Mouse (Mus musculus) heart, postnatal 10 days (tissue): ENCODE results near the gene Rftn1. TPM values are rescaled to one million over a fixed set of nuclear protein-coding genes. Genes with fewer than 3 reads are reported as not detected.

Source experiments
- DNase-seq, 2 experiments: peaks; one replicate each; pipeline ENCODE4 v3.0.0; 2021
- intact Hi-C: fragments of 180-260 bp; cut with DNase I; formaldehyde crosslinking; loops from one replicate; pipeline ENCODE4 v1.15.1; 2025
- total RNA-seq, 2 experiments: library from RNA; stranded (reverse); gene quantifications; 2 replicates each; pipeline ENCODE4 v1.2.3; 2021

Rftn1 gene
- total RNA-seq, 2 experiments from 2014 or later: 69.5 to 79.2 TPM

GRCm38 (mm10) chr17:50205152-50205782 lies 14.8 kb upstream of the Rftn1 start:
- no peak for DNase-seq
- intact Hi-C loops: no loop called here

GRCm38 (mm10) chr17:50201828-50202445 lies 11.5 kb upstream of the Rftn1 start:
- intact Hi-C loops: no loop called here
- DNase-seq: no peak

- intact Hi-C loops: no loop called here
- DNase-seq: no peak
Observed at GRCm38 (mm10) chr17:50199075-50199850, 8.8 kb upstream of the Rftn1 start.

GRCm38 (mm10) chr17:50197572-50197971 lies 7.1 kb upstream of the Rftn1 start:
- intact Hi-C loops: no loop called here
- no peak for DNase-seq

GRCm38 (mm10) chr17:50196005-50196672 lies 5.7 kb upstream of the Rftn1 start:
- intact Hi-C loops: no loop called here
- no peak for DNase-seq

- intact Hi-C loops: no loop called here
- DNase-seq: no peak
Observed at GRCm38 (mm10) chr17:50195399-50195798, 4.9 kb upstream of the Rftn1 start.

GRCm38 (mm10) chr17:50194541-50194940 lies 4.1 kb upstream of the Rftn1 start:
- DNase-seq: no peak
- intact Hi-C loops: no loop called here

- peak in 1 of 2 experiments; percentile 47 for DNase-seq
- intact Hi-C loops: loop anchor here (1.0 to 2.0 kb wide), 2 partner anchors 41 to 242 kb away; no protein-coding TSS in a partner anchor
Observed at GRCm38 (mm10) chr17:50193653-50194052, 3.2 kb upstream of the Rftn1 start.

GRCm38 (mm10) chr17:50192376-50192940 lies 2.0 kb upstream of the Rftn1 start:
- no peak for DNase-seq
- intact Hi-C loops: loop anchor here (2.0 kb wide), 1 partner anchor 42 kb away; no protein-coding TSS in a partner anchor

GRCm38 (mm10) chr17:50191318-50191957 lies 964 bp upstream of the Rftn1 start:
- DNase-seq: no peak
- intact Hi-C loops: loop anchor here (2.0 kb wide), 1 partner anchor 223 kb away; no protein-coding TSS in a partner anchor

- intact Hi-C loops: loop anchor here (2.0 to 5.0 kb wide), 2 partner anchors 52 to 221 kb away; no protein-coding TSS in a partner anchor
Observed at GRCm38 (mm10) chr17:50189381-50190012, 977 bp downstream of the Rftn1 start.

GRCm38 (mm10) chr17:50188662-50189345 lies 1.7 kb downstream of the Rftn1 start:
- intact Hi-C loops: loop anchor here (5.0 kb wide), 1 partner anchor 52 kb away; no protein-coding TSS in a partner anchor
- no peak for DNase-seq

More at GRCm38 (mm10) chr17:50189381-50190012, 977 bp downstream of the Rftn1 start:
- peak; percentile 85 to 89 for DNase-seq

GRCm38 (mm10) chr17:50185616-50186015 lies 4.9 kb downstream of the Rftn1 start:
- intact Hi-C loops: loop anchor here (2.0 to 5.0 kb wide), 2 partner anchors 15 to 48 kb away; no protein-coding TSS in a partner anchor
- no peak for DNase-seq

- intact Hi-C loops: loop anchor here (2.0 to 5.0 kb wide), 2 partner anchors 14 to 48 kb away; no protein-coding TSS in a partner anchor
Observed at GRCm38 (mm10) chr17:50185083-50185482, 5.4 kb downstream of the Rftn1 start.

GRCm38 (mm10) chr17:50184217-50185038 lies 6.0 kb downstream of the Rftn1 start:
- intact Hi-C loops: loop anchor here (2.0 to 5.0 kb wide), 2 partner anchors 14 to 47 kb away; no protein-coding TSS in a partner anchor
- peak in 1 of 2 experiments; percentile 54 for DNase-seq

More at GRCm38 (mm10) chr17:50185083-50185482, 5.4 kb downstream of the Rftn1 start:
- DNase-seq: no peak

- intact Hi-C loops: no loop called here
- no peak for DNase-seq
Observed at GRCm38 (mm10) chr17:50183300-50183699, 7.2 kb downstream of the Rftn1 start.

- intact Hi-C loops: no loop called here
Observed at GRCm38 (mm10) chr17:50182542-50182951, 7.9 kb downstream of the Rftn1 start.

More at GRCm38 (mm10) chr17:50182542-50182951, 7.9 kb downstream of the Rftn1 start:
- peak; percentile 64 to 67 for DNase-seq
